Mouse (Mus musculus) kidney, embryonic 14.5 days (tissue): ENCODE measurements around the gene Gm42420. TPM values are rescaled to one million over a fixed set of nuclear protein-coding genes. Genes with fewer than 3 reads are reported as not detected.

Experiments
- ATAC-seq: fragments of 200-750 bp; cut with Nextera tagmentation; 2 replicates; pipeline ENCODE4 v1.8.0; 2017; ENCODE audit warnings: moderate number of reproducible peaks, mild to moderate bottlenecking, moderate TSS enrichment, moderate library complexity; ENCODE audit not compliant: low FRiP score, low TSS enrichment
- H3K27ac ChIP-seq: fragments of 300-500 bp; sonication (generic); 2 replicates; pipeline ENCODE4 v1.5.1; 2014; ENCODE audit warnings: low read depth, mild to moderate bottlenecking, low read length, moderate library complexity, mixed read lengths
- H3K27me3 ChIP-seq: fragments of 300-500 bp; sonication (generic); 2 replicates; pipeline ENCODE4 v1.6.1; 2014; ENCODE audit warnings: mild to moderate bottlenecking, low read length; ENCODE audit not compliant: control insufficient read depth, insufficient read depth
- H3K36me3 ChIP-seq: fragments of 300-500 bp; sonication (generic); 2 replicates; pipeline ENCODE4 v1.6.1; 2014; ENCODE audit warnings: low read length, mixed read lengths; ENCODE audit not compliant: control insufficient read depth, insufficient read depth
- H3K4me1 ChIP-seq: fragments of 300-500 bp; sonication (generic); 2 replicates; pipeline ENCODE4 v1.6.1; 2014; ENCODE audit warnings: low read length, mixed read lengths; ENCODE audit not compliant: control insufficient read depth, insufficient read depth
- H3K4me2 ChIP-seq: fragments of 300-500 bp; sonication (generic); replicated peaks from 2 replicates; pipeline ENCODE4 v1.6.1; 2014; ENCODE audit warnings: low read depth, mild to moderate bottlenecking, low read length
- H3K4me3 ChIP-seq: fragments of 300-500 bp; sonication (generic); 2 replicates; pipeline ENCODE4 v1.5.1; 2014; ENCODE audit warnings: mild to moderate bottlenecking, low read length
- H3K9ac ChIP-seq: fragments of 300-500 bp; sonication (generic); 2 replicates; pipeline ENCODE4 v1.6.1; 2014; ENCODE audit warnings: low read depth, mild to moderate bottlenecking, low read length, moderate library complexity
- H3K9me3 ChIP-seq: fragments of 300-500 bp; sonication (generic); 2 replicates; pipeline ENCODE4 v1.6.1; 2016; ENCODE audit warnings: low read length; ENCODE audit not compliant: control insufficient read depth
- WGBS: fragments of 180-500 bp; shearing (Covaris S2); extraction: QIAGEN DNeasy Blood & Tissue Kit; methylation state at CpG from one replicate; pipeline ENCODE4 v1.1.7; 2014; 5-methylcytosine and 5-hydroxymethylcytosine counted together
- polyA plus RNA-seq: library from polyadenylated mRNA; unstranded; fragments of >200 nt; fragmentation: Nextera tagmentation; extraction: Ambion mirVana; gene quantifications from 2 replicates; pipeline ENCODE4 v1.2.1, GENCODE M21; 2014

Gene Gm42420
- polyA plus RNA-seq, 1 experiment from 2014 or later, result not detected

DNA sequence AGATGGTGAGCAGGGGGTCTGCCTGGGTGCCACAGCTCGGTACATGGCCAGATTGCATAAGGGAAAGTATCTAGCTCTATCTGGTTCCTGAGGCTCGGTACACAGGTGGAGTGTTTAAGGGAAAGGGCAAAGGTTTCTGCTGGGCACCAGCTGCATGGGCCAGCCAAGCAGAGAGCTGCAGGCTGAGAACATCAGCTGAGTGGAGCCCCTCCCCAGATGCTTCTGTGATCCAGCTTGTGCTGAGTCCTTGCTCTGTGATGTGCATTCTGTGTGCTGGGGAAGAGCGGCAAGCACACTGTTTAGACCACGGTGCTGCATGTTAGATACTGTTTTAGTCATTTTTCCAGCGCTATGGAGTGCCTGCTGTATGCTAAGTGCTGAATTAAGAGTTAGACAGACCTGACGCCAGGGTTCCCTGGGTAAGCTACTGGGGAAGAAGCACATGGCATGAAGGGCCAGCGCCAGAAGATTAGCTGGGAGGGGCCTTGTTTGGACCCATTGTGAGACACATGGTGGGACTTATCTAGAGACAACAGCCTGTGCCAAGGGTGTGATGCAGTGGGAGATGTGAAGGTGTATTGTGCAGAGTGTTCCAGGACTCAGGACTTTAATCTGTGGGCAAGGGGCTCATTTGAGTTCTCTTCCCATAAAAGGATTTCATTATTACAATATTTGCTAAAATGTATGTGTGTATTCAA is 4.3 kb upstream of the Gm42420 start:
- Histone ChIP-seq H3K9me3 (no peaks in the 10 kb centered on the region), H3K4me2 (no peak overlapping the region), H3K27me3 (no peaks in the 10 kb centered on the region), H3K9ac (no peak overlapping the region), H3K36me3 (peaks cover 26% of the 10 kb centered on the region; the same call in 1 of the 2 replicates), H3K27ac (no peak overlapping the region), H3K4me1 (no peaks in the 10 kb centered on the region), H3K4me3 (no peak overlapping the region)
- ATAC-seq, result no peak
- 81% methylated on average over 7 of the region's 7 CpGs for WGBS

DNA sequence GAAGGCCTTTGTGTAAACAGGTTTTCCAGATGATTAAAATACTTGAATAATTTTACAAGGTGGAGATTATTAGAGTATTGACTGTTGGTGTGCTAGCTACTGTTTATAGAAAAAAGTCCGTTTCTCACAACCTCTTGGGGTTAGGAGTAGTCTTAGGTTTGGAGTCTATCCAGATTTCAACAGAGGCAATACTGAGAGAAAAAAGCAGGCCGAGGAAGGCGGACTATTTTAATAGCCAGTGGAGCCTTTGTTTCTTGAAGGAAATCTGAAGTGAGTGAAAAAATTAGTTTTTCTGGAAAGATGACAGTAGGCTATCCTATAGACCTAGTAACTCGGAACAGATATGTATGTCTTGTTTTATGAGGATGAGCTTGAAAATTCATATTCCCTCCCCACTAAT is 5.9 kb downstream of the Gm42420 start:
- Histone ChIP-seq H3K36me3 (peaks cover under 1% of the 10 kb centered on the region; the same call in 1 of the 2 replicates), H3K27me3 (no peaks in the 10 kb centered on the region), H3K4me3 (no peak overlapping the region), H3K9ac (no peak overlapping the region), H3K4me2 (no peak overlapping the region), H3K4me1 (0 out of 2 replicates have a peak, but pooled peaks cover 3% of the 10 kb centered on the region), H3K27ac (no peak overlapping the region), H3K9me3 (no peaks in the 10 kb centered on the region)
- no peak for ATAC-seq
- 94% methylated on average over 4 of the region's 4 CpGs for WGBS

DNA sequence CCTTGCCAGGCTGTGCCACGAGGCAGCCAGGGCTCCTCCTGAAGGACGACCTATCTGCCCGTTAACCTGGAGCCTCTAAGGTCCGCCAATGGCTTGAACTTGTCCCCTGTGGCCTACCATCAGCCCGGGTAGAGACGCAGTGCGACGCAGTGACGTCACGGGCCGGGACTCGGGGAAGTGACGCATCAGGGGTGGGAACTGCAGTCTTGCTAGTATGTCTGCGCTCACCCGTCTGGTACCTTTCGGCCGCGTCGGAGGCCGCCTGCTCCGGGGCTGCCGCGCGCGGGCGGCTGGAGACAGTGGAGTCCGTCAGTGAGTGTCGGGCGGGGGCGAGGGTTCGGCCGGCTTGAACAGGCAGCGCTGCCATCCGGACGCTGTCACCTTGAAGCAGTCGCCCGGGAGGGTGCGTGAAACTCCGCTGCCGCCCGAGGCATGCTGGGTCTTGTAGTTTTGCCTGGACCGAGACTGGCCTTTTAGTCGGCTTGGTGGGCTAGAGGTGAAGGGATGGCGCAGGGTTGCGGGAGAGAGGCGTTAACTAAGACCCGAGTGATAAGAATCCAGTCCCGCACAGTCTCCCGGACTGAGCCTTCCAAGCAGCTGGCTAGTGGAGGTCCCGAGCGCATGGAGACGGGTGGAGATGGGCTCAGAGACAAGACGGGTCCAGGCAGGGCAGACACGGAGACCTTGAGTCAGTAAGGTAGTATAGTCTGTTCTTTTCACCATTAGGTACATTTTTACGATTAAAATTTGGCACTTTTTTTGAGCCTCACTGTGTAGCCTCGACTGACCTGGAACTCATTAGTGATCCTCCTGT is 7.1 kb downstream of the Gm42420 start, which contains the start of gene Ndufb2:
Ndufb2 (plus strand) TSS at position 174 of the 814 bp plus-strand sequence.
- H3K4me1 ChIP-seq, result 0 out of 2 replicates have a peak, but pooled peaks cover 3% of the 10 kb centered on the region
- no peaks in the 10 kb centered on the region for H3K27me3 ChIP-seq
- peak within 1 kb of the TSS; percentile 59 for H3K4me3 ChIP-seq
- peak within 1 kb of the TSS; percentile 80 for H3K27ac ChIP-seq
- peaks cover 10% of the 10 kb centered on the region for H3K36me3 ChIP-seq
- peak; percentile 98 for ATAC-seq
- no peaks in the 10 kb centered on the region for H3K9me3 ChIP-seq
- peak within 1 kb of the TSS; percentile 59 for H3K4me2 ChIP-seq
- under 1% methylated on average over 56 of the region's 56 CpGs for WGBS
- H3K9ac ChIP-seq, result peak within 1 kb of the TSS; percentile 70

DNA sequence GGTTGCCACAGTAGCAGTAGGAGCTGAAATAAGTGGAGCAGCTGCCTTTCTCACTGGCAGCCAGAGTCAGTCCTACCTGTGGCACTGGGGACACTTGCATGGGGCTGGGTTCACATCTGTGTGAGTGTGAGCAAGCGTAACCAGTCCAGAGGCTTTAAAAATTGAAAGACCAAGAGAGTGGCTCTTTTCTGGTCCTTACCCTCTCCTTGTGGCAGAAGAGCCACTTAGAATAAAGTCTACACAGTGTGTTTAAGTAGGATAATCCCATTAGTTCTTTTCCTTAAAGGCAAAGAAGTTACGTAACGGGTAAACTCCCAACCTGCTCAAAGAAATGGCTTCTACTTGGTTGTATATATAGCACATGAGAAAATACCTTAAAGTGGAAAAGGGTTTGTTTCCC is 15.3 kb downstream of the Gm42420 start:
- Histone ChIP-seq H3K4me2 (no peak overlapping the region), H3K9me3 (no peaks in the 10 kb centered on the region)
- WGBS, result 94% methylated on average over 3 of the region's 3 CpGs

DNA sequence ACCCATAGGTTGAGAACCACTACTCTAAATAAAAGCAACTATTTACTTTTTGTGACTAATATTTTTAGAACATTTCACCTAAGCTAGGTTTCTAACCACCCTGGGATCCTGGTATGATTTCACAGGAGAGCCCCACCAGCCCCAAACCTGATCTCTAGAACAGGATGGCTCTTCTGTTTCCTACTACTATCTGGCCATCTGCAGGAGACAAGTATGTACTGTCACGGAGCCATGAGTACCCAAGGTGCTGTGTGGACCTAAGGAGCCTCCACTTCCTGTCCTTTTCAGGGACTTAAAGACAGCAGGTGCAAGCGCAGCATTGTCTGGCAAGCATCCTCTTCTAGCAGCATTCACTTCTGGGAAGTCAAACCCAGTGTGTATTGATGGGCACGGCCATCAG is 16.3 kb downstream of the Gm42420 start:
- 87% methylated on average over 3 of the region's 3 CpGs for WGBS
- Histone ChIP-seq H3K4me1 (peaks cover 2% of the 10 kb centered on the region; the same call in 1 of the 2 replicates), H3K9ac (no peak overlapping the region), H3K9me3 (no peaks in the 10 kb centered on the region), H3K27ac (no peak overlapping the region), H3K4me2 (no peak overlapping the region), H3K36me3 (peaks cover 47% of the 10 kb centered on the region), H3K4me3 (no peak overlapping the region), H3K27me3 (no peaks in the 10 kb centered on the region)
- ATAC-seq, result no peak

More for the DNA sequence above, 15.3 kb downstream of the Gm42420 start:
- ATAC-seq, result no peak
- no peaks in the 10 kb centered on the region for H3K4me1 ChIP-seq
- H3K27ac ChIP-seq, result no peak overlapping the region
- no peaks in the 10 kb centered on the region for H3K27me3 ChIP-seq
- H3K4me3 ChIP-seq, result no peak overlapping the region
- H3K9ac ChIP-seq, result no peak overlapping the region
- H3K36me3 ChIP-seq, result peaks cover 50% of the 10 kb centered on the region

DNA sequence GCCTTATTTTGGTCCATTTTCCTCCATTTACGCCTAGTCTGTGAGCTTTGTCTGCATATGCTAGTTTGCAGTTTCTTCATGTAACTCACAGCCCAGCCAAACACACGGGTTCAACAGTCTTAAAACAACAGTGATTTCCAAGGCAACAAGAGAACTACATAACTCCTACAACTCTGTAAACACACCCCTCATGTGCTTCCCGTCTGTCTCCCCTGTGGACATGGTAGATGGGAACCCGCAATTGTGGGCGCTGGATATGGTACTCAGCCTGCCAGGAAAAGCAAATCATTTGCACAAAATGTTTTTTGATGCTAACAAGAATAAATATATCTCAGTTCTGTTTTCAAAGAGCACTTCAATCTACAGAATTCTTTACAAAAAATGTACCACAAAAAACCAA is 19.0 kb downstream of the Gm42420 start:
- Histone ChIP-seq H3K4me2 (no peak overlapping the region), H3K27ac (no peak overlapping the region), H3K9ac (no peak overlapping the region), H3K36me3 (peaks cover 27% of the 10 kb centered on the region), H3K4me3 (no peak overlapping the region), H3K9me3 (no peaks in the 10 kb centered on the region), H3K4me1 (peaks cover 4% of the 10 kb centered on the region; the same call in 1 of the 2 replicates), H3K27me3 (no peaks in the 10 kb centered on the region)
- ATAC-seq, result no peak
- WGBS, result 65% methylated on average over 5 of the region's 5 CpGs

DNA sequence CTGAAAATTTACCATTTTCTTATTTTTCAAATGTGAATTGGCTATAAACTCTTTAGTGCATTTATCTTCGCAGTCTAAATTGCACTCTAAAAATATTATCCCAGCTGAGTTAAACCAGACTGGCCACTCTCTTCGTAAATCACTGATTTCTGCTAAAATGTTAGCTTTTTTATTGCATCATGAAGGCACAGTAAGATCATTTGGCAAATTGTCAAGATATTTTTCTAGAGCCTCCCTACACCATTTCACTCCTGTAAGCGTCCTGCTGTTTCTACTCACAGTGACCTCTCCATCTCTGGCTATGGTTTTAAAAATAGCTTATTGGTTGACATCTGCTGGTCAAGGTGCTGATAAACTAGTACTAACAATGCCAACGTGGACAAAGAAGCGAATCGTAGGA is 20.5 kb downstream of the Gm42420 start:
- no peak overlapping the region for H3K4me2 ChIP-seq
- H3K36me3 ChIP-seq, result peaks cover 18% of the 10 kb centered on the region
- no peak overlapping the region for H3K4me3 ChIP-seq
- WGBS, result 61% methylated on average over 6 of the region's 6 CpGs
- no peaks in the 10 kb centered on the region for H3K9me3 ChIP-seq
- H3K4me1 ChIP-seq, result peaks cover 4% of the 10 kb centered on the region; the same call in 1 of the 2 replicates
- peak overlapping the region; percentile 30; the same call in 1 of the 2 replicates for H3K27ac ChIP-seq
- ATAC-seq, result no peak
- H3K27me3 ChIP-seq, result no peaks in the 10 kb centered on the region
- no peak overlapping the region for H3K9ac ChIP-seq

DNA sequence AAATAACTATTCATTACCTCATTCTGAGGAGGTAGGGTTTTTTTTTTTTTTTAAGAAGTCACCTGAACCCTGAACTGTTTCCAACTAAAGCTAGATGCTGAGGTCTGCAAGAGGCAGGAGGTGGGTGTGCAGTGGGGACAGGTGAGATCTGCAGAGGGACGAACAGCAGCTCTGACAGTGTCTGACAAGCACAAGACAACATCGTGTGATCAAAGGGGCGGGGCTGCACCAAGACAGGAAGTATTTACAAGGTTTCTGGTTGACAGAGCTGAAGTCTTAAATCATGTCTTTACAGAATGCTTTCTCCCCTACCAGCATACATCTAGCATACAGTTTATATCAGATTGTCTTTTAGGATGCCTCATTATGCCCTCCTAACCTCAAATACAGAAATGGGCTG is 21.3 kb downstream of the Gm42420 start:
- no peak overlapping the region for H3K27ac ChIP-seq
- H3K36me3 ChIP-seq, result peaks cover 16% of the 10 kb centered on the region
- H3K9me3 ChIP-seq, result no peaks in the 10 kb centered on the region
- no peak overlapping the region for H3K4me3 ChIP-seq
- no peak for ATAC-seq
- peaks cover 4% of the 10 kb centered on the region; the same call in 1 of the 2 replicates for H3K4me1 ChIP-seq
- no peaks in the 10 kb centered on the region for H3K27me3 ChIP-seq
- no peak overlapping the region for H3K4me2 ChIP-seq
- no peak overlapping the region for H3K9ac ChIP-seq
- 42% methylated on average over 3 of the region's 3 CpGs for WGBS

DNA sequence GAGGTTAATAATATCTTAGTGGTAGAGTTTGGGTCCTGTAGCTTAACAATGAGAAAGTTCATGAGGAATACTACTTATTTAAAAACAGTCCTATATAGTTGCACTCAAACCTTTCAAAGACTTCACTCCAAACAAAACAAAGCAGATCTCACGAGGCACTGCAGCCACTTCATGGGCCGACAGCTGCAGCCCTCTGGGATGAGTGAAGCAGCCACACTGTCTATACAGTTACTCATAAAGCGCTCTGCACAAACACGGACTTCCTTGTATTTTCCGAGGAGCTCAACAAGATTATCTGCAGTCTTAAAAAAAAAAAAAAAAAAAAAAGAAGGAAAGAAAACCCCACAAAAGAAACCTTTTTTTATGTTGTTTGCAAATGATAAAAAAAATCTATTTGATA is 21.8 kb downstream of the Gm42420 start:
- Histone ChIP-seq H3K36me3 (peaks cover 13% of the 10 kb centered on the region; the same call in 1 of the 2 replicates), H3K9ac (no peak overlapping the region), H3K27me3 (no peaks in the 10 kb centered on the region), H3K4me1 (peaks cover 4% of the 10 kb centered on the region; the same call in 1 of the 2 replicates), H3K4me3 (no peak overlapping the region), H3K4me2 (no peak overlapping the region), H3K27ac (no peak overlapping the region), H3K9me3 (no peaks in the 10 kb centered on the region)
- WGBS, result 59% methylated on average over 5 of the region's 5 CpGs
- no peak for ATAC-seq
